Mouse (Mus musculus) adrenal gland, postnatal 14 days (tissue): ENCODE measurements around the gene Traf3ip2. TPM values are rescaled to one million over a fixed set of nuclear protein-coding genes. Genes with fewer than 3 reads are reported as not detected.

ENCODE experiments used
- DNase-seq: peaks from one replicate; pipeline ENCODE4 v3.0.0; 2021; ENCODE audit warnings: mixed read lengths
- long read RNA-seq, 2 experiments: library from polyadenylated mRNA; stranded (forward); transcript quantifications; one replicate each; pipeline ENCODE4 v2.0.0; 2021
- total RNA-seq: library from RNA; stranded (reverse); gene quantifications from 2 replicates; pipeline ENCODE4 v1.2.3, GENCODE M21; 2021

Gene Traf3ip2
- 14.6 and 21.9 TPM in 2 replicates for total RNA-seq
- long read RNA-seq, experiment 1, transcript Traf3ip2-201 (9 exons, 2,867 nt): major isoform, 6 of 17 reads
- long read RNA-seq, experiment 1, partial matches to known transcripts: 5 of 17 reads
- long read RNA-seq, experiment 1, other reads (novel, unspliced or antisense): 5 of 17 reads
- long read RNA-seq, experiment 2, partial matches to known transcripts: 3 of 7 reads
- long read RNA-seq, experiment 2, other reads (novel, unspliced or antisense): 1 of 7 reads

DNA sequence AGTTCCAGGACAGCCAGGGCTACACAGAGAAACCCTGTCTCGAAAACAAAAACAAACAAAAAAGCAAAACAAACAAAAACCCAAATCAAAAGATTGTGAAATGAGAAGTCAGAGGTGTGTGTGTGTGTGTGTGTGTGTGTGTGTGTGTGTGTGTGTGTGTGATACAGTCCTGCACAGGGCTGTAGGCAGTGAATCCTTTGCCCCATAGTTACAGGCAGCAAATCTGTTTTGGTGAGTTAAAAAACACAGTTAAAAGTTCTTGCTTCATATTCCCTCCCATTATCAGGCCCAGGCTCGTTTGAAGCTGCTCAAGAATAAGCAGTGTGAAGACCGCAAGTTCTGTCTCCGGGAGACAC is at the start of gene Traf3ip2:
TSS of gene Traf3ip2 (plus strand) at position 302 of the 356 bp plus-strand sequence.
- no peak for DNase-seq

DNA sequence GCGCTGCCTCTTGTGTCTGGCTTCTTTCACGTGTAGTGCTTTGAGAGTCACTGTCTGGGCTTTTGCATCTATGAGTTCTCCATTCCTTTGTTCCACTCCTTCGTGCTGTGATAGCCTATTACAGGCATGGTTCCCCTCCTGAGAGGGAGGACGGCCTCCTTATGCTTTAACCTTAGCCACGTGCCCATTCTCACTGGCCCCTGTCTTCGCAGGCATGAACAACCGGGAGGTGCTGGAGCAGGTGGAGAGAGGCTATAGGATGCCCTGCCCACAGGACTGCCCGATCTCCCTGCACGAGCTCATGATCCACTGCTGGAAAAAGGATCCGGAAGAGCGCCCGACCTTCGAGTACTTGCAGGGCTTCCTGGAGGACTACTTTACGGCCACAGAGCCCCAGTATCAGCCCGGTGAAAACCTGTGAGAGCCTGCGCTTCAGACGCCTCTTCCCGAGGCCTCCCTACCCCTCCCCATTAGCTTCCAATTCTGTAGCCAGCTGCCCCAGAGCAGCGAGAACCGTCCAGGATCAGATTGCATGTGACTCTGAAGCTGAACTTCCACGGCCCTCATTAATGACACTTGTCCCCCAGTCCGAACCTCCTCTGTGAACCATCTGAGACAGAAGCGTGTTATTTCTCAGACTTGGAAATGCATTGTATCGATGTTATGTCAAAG is 49.0 kb upstream of the Traf3ip2 start:
- no peak for DNase-seq

DNA sequence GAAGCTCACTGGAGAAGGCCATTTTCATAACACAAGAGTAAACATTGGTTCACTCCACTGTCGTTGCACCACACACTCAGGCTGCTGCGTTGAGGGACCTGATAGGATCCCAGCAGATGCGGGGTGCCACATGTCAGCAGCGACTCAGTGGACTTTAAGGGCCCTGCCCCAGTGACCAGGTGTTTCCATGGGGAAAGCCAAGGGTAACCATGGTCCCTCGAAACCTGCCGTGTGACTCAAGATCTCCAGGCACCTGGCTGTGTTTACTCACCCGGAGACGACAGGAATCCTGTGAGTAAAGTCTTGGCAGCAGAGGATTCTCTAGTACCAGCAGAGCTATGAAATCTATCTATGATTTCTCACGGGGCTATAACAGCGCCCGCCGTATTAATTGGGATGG is 45.8 kb upstream of the Traf3ip2 start:
- no peak for DNase-seq

DNA sequence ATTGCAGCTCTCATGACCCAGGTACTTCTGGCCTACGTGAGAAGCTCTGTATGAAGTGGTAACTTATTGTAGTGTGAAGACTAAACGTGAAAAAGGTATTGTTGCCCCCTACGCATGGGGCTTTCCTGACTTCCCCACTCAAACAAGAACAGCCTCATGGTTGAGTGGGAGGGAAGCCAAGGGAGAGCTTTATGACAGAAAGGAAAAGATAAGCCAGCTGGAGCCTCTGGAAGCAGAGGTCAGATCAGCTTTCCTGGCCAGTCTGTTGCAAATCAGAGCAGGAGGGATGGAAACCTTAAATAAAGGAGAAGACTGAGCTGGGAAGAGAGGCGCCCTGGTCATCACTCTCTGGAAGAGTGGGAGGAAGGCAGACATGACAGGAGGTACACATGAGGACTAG is 43.7 kb upstream of the Traf3ip2 start:
- no peak for DNase-seq

DNA sequence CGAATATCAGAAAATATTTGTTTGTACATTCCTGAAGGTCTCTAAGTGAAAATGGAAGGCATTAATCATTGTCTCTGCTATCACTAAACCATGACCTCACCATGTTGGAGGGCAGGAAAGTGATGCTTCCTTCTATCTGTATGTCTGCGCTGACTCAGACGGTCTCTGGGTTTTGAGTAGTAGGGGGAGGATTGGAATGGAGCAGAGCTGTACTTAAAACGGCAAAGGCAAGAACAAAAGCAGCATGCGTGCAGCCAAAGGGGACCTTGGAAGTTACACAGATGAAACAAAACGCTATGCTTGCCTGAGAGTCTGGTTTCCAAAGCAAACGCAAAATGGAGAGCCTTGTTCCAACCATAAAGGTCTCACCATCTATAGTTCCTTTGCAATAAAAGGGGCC is 41.7 kb upstream of the Traf3ip2 start:
- peak; percentile 67 for DNase-seq

DNA sequence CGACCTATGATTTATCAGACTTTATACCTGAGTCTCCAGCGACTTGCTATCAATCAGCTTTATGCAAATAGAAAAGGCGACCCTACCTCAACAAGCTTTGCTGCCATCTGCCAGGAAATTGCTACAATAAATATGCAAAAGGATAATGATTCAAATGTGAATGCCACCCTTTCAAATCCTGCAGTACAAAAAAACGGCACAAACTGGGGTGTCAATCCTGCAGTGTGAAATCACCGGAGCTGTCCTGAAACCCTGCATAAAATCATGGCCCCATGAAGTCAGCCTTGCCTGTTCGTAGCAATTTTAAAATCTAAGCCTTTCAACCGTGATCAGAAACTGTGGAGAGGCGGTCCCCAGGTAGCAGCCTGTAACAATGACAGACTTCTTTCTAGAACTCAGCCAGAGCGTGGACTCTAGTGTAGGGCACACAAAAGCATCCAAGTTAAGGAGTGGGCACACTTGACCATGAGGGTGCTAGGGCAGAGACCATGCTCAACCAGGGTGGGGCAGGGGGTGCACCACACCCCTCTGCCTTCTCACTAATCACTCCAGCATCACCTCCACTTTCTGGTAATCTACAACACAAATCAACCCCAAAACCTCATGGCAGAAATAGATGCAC is 40.6 kb upstream of the Traf3ip2 start:
- no peak for DNase-seq

DNA sequence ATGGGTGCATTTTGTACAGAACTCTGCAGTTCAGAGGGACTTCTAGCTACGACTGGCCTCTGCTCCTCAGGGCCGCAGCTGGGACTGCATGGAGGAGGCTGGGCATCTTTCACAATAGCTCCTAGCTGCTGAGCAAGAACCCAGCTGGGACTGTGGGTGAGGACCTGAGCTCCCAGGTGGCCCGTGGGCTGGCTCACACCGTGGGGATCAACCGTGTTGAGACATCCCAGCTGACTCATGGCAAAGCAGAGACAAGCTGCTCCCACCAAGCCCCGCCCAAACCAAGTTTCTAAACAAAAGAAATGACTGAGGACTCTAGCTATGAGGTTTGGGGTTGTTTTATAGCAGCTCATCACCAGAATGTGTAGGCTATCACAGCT is 40.1 kb upstream of the Traf3ip2 start:
- DNase-seq: peak; percentile 67

DNA sequence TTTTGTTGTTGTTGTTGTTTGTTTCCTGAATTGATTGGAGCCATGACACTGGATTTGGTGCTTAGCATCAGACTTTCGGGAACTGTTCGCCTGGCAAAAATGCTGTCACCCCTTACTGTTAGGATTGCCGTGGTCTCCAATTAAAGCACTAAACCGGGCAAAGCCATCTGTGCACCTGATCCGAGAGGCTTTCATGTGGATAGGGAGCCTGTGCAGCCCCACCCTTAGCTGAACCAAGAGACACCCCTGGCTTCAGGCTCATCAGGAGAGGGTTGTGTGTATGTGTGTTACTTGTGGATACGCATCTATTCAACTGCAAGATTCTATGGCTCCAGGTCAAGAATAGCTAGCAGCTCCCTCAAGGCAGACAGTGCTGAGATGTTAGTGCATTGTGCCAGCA is 36.3 kb upstream of the Traf3ip2 start:
- DNase-seq: no peak

DNA sequence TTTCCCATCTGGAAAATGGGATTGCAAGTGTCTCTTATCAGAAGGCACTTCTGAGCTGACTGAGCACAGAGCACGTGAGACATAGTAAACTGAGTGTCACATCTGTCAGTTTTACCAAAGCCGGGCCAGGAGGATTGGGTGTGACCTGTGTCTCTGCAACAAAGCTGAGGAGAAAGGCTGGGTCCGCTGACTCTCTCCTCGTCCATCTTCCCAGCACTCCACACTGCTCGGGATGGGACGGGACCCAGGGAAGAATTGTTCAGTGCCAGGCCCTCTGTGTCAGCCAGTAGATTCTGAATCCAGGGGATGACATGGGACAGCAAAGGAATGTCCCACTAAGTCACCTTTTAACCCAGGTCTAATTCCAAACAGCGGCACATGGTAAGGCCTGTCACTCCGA is 32.3 kb upstream of the Traf3ip2 start:
- no peak for DNase-seq

DNA sequence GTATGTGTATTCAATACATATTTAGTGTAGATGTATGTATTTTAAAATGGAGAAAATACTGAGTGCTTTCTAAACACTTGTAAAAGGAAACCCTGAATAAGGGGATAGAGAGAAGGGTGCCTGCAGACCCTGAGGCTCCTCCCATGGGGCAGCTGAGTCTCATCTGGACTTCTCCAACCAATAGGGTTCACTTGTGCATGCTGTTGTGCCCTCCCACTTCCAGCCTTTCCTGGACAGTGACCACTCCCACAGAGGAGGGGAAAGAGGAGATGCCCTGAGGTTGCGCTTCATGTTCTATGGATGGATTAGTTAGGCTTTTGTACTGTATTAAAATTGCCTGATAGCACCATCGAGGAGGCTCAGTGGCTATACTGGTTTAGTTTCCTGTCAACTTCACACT is 30.3 kb upstream of the Traf3ip2 start:
- no peak for DNase-seq

DNA sequence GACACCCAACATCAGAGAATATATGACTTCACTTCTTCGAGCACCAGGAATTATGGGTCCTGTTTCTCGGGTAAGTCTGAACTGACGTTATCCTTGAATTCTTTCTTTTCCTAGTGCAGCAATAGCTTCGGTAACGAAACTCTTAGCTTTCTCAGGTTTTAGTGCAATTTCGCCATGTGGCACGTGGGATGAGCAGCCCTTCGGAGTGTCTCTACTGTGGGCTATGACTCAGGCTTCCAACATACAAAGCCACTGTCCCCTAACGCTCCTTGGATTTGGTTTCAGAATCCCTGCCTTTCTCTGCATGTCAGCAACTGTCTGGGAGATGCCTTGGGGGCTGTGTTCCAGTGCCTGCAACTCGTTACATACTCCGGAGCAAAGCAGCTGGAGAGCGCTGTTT is 29.0 kb upstream of the Traf3ip2 start:
- DNase-seq: no peak

DNA sequence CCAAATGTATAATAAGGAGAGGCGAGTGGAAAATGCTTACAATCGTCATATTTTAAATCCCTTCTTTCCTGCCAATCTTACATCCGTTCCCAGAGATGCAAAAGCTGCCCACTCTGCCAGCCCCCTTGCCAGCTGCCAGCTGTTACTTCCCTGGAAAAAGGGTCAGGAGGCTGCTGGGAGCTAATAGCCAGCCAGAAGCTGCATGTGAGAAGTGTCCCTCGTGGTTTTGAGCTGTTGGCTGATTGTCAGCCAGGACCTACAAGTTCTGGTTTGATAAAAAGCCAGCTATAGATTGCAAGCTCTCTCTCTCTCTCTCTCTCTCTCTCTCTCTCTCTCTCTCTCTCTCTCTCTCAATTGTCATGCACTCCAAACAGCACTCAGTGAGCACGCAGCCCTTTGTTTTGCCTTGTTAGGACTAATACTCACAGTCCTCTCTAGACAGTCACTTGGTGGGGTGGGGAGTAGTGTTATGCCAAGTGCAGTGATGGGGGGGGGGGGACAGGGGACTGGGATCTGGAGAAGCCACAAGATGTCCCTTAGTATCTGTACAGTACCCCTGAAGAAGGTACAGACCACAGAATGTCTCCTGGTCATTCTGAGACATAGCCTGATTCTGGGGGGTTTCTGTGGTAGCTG is 25.3 kb upstream of the Traf3ip2 start:
- no peak for DNase-seq

DNA sequence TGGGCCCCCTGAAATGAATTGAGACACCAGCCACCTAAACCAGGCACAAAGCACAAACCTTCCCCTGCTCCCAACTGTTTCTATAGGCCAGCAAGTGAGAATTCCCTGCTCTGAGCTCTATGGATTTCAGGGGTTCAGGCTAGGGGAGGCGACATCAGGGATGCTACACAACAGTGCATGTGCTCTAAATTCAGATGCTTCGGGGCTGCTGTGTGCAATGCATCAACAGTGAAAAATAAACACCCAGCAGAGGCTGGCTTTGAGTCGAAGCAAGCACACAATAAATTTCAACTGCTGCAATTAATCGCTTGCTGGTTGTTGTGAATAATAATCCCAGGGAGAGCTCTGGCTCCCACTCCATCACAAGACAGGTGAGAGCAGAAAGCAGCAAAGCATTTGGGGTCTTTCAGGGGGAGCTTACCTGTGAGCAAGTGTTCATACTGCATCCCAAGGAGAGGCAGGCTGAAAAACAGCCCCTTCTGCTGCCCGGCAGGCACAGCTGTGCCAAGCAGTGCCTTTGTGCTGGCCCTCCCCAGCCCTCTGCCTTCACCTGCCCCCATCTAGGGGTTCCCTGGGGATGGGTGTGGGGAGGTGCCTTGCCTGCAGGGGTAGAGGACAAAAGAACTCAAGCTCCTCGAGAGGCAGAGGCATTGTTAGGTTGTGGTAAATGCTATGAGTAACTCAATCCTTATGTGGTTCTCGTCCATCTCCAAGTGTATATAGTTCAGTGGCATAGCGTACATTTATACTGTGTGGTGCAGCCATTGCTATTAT is 24.6 kb upstream of the Traf3ip2 start:
- no peak for DNase-seq

DNA sequence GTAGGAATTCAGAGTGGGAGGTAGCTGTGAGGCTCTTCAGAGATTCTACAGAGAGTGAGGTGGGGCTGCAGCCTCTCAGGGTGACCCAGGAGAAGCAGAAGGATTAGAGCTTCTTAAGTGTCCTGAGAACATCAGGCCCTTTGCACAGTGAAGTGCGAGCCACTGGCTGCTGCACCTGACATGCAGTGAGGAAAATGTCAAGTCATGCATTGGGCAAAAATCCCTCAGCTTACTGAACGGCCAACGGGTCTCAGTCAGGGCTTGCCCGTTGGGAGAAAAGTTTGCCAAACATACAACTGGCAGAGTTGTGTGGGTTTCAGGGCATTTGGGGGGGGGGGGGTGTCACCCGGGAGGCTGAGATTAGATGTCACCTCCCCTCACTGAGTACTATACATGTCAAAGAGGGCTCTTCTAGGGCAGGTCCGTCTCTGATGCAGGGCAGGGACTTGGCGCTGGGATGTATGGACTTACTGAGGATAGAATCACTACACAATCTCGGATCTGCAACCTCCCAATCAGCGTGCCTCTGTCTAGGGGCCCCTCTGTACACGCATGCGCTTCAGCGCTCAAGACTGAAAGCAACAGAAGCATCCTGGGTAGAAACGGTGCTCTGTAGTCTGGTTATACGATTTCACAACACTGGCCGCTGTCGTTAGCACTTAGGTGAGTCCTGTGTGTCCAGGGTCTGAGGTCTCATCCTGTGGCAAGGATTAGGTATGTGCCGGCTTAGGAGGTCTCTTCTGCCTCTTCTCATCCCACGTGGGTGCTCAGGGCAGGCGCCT is 22.8 kb upstream of the Traf3ip2 start:
- no peak for DNase-seq

DNA sequence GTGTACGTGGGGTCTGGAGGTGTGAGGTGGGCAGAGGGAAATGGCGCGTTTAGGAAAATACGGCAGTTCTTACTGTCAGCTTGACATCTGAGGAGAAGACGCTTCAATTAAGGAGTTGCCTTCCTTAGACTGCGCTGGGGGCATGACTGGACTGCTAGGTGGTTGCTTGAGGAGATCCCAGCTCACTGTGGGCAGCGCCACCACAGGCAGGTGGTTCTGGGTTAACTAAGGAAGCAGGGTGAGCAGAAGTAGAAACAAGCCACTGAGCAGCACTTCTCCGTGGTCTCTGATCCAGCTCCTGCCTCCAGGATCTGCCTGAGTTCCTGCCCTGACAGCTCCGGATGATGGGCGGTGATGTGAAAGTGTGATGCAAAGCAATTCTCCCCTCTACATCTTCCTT is 22.1 kb upstream of the Traf3ip2 start:
- no peak for DNase-seq

DNA sequence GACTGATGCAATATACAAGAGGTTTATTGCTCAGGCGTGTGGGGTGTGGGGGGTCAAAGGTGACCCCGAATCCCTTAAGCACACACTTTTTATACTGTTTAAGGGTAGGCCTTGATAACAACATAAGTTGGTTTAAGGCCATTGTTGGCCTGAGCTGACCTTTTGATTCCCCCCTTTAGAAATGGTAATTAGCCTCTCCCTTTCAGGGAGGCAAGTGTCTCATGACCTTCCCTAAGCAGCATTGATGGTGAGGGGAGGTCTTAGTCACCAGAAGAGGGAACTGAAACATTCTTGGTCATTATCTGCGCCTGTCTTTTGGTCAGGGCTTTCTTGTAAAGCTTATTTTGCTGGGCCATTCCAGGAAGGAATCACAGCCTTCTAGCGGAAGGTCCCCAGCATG is 20.2 kb upstream of the Traf3ip2 start:
- no peak for DNase-seq

DNA sequence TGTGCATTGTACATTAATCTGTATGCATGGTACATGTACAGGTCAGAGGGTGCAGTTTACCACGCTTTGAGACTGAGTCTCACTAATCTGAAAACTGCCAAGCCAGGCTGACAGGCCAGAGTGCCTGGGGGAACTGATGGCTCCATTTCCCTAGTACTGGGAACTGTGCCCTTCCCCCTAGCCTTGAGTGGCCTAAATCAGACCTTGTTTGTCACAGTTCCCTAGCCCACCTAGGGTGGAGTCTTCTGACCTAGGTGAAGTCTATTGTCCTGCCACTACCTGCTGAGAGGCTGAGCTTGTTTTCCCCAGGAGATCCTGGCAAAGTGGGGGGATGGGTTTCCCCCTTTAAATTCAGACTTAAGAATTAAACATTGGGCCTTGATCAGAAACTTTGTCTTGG is 18.0 kb upstream of the Traf3ip2 start:
- DNase-seq: no peak

DNA sequence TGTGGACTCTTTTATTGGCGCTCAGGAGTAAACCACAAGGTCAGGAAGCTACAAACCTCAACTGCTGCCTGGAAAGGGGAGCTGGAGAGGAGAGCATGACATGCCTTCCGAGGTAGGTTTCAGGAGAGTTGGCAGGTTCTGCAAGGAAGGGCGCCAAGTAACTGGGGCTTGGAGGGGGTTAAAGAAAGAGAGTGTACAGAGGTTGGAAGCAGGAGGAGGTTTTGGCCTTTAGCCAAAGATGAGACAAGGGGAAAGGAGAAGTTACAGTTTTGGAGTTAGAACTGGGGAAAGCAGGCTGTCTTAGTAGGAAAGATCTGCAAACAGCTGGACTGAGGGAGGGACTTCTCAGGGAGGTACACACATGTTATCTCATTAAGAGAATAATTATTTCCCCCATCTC is 16.9 kb upstream of the Traf3ip2 start:
- no peak for DNase-seq

DNA sequence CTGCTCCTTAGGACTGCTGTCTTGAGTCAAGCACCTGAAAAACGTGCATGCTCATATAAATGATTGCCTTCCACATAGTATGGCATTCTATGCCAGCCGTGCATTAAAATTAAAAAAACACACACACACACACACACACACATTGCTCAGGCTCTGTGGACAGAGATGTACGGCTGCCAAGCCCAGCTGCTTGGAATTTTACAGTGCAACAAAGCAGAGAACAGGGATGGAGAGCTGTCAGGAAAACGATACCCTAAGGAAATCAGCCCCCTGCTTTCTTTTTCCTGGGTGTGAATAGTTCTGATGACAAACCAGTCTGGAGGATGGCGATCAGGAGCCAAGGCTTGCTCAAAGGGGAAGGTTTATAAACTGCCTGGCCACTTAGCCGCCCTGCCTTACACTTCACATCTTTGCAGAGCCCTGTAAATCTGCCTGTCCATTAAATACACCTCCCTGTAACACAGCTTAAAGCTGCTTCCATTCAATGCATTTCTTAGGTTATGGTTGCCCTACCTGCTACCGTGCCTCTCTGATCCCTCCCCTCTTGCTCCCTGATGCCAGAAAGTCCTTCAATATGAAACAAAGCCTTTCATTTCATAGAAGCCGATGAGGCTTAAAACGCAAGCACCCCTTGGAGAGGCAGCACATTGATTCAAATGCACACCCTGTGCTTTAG is 15.5 kb upstream of the Traf3ip2 start:
- no peak for DNase-seq

DNA sequence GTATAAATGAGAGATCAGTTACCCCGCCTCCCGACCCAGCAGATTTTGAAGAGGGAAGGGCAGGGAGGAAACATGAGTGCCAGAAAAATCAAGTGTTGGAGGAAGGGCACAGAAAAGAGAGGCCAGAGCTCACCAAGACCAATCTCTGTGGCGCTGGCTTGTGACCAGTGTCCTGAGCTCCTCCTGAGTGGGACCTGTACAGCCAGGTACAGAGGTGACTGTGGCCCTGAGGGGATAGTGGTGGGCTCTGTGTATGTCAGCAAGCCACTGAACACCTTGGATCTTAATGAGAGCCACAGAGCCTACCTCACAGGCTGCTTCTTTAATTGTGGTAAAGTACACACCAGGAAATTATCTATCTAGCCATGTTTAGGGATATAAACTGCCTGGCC is 14.9 kb upstream of the Traf3ip2 start:
- no peak for DNase-seq

DNA sequence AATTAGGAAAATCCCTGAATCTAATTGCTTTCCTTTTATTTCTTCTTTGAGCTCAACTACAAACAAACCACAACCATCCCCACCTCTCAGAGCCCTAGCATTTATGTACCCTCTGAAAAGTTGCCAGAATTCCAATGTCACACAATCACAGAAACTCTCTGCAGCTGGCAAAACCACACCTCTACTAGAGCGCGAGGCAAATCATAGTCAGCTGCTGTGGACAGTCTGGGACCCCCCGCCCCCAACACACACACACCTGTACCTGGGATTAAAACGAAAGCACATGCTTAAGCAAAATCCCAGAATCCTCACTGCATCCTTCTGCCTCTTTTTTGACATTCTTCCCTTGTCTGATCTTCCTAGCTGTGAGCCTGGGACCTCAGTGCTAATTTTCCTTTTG is 13.1 kb upstream of the Traf3ip2 start:
- no peak for DNase-seq
